Mouse (Mus musculus) heart, postnatal 0 days (tissue): ENCODE results near the gene 3110082I17Rik.

Experiments
- CTCF ChIP-seq: IDR thresholded peaks from 2 replicates; pipeline ENCODE4 v1.5.1; 2016; ENCODE audit warnings: antibody characterized with exemption, control low read depth, low read depth
- EP300 ChIP-seq: IDR thresholded peaks from 2 replicates; pipeline ENCODE4 v1.6.1; 2016; ENCODE audit warnings: antibody characterized with exemption, low read depth

GRCm38 (mm10) chr5:139411665-139412314, 48.5 kb downstream of the 3110082I17Rik start:
- TF ChIP-seq CTCF (no peak), EP300 (no peak)
